Mouse (Mus musculus) heart, adult 18-20 months (tissue): ENCODE measurements around the gene Nfya. TPM values are rescaled to one million over a fixed set of nuclear protein-coding genes. Genes with fewer than 3 reads are reported as not detected.

Source experiments
- DNase-seq, 2 experiments: peaks; one replicate each; pipeline ENCODE4 v3.0.0; 2021 to 2022; ENCODE audit warnings: mixed read lengths in 1 of 2
- long read RNA-seq, 2 experiments: library from polyadenylated mRNA; stranded (forward); transcript quantifications; one replicate each; pipeline ENCODE4 v2.0.0; 2021
- total RNA-seq, 2 experiments: library from RNA; stranded (reverse); gene quantifications; 2 replicates each; pipeline ENCODE4 v1.2.3; 2021

Nfya gene
- 10 to 100 TPM; 18.8 to 21.7 TPM for total RNA-seq
- long read RNA-seq, experiment 1, partial matches to known transcripts, result 0 of 3 reads
- long read RNA-seq, experiment 1, other reads (novel, unspliced or antisense), result 3 of 3 reads
- long read RNA-seq, experiment 2, partial matches to known transcripts, result 0 of 1 reads
- long read RNA-seq, experiment 2, other reads (novel, unspliced or antisense), result 0 of 1 reads

DNA sequence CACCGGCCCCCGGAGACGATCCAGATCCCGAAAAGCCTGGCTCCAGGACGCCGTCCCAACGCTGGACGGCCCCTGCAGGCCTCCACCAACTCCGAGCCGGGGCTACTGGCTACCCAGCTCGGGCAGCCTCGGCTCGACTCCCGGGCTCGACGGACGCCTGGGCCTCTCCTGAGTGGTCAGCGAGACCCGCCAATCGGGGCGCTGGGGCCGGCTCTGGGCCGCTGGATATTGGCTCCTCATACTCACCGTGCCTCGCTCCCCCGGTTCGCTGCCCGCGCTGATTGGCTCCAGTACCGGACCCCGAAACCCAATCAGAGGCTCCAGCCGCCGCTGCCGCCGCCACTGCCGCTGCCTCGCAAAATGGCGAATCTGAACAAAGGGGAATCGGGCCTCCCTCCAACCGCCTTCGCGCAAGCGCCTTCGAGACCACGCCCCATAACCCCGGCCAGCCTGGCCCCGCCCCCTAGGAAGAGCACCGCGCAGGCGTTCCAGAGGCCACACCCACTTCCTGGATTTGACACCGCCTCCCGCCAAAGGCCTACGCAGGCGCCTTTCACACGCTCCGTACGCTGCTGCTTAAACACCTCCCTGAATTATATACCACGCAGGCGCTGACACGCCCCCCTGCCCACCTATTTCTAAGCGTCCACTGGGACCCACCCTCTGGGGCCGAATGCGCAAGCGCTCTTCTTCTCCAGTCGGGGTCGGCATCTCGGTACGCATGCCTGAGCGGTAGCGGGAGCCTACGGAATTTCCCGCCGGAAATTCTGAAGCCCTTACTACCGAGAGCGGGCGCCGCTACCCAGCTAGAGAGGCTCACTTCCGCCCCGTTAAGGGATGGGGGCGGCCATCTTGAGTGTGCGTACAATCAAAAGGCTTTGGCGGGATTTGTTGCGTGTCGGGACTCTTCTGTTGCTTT is at the start of gene Nfya, which contains the start of gene Oard1:
Nfya (minus strand) TSS at position 527 of the 919 bp plus-strand sequence.
Oard1 (plus strand) TSS at position 635 of the 919 bp plus-strand sequence.
- DNase-seq, result peak; percentile 100

DNA sequence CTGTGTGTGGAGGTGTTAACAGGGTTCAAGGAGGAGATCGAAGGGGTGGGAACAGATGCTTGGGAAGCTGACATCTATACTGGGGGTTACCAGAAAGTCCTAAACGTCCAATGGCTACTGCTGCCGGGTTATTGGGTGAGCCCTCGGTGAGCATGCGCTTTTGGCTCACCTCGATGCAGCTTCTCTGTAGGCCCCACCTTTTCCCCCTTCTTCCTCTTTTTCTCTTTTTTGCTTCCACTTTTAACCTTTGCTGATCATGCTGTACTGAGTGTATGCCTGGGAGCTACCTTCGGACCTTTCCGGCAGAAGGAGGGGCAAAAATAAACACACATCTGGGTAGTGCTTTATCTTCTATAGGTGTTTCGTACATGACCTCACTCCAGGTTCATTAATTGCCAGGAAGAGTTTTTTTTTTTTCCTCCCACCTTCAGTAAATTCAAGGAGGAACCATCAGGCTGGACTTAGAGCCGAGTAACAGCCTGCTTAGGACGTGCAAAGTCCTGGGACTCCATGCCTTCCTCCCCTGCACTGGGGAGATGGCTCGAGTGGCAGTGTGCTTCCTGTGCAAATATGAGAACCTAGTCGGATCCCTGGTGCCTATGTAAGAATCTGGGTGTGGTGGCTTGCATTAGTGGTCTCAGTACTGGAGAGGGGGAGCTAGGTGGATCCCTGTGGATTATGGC is 48.4 kb upstream of the Nfya start:
- no peak for DNase-seq

DNA sequence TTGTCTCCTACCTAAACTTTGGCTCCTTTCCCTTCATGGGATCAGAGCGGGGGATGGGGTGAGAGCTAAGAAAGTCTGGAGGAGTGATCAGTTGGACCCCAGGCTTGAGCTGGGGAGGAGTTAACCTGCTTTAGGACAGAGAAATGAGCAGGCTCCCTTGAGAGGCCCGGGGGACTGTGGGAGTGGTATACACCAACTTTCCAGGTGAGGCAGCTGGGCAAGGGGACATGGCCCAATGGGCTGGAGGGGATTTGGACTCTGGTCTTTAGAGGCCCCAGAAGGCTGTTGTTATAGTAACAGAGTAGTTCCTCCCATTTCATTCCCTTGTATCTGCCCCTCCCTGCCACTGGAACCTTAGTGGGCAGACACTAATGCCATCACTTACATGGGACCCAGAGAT is 46.2 kb upstream of the Nfya start:
- no peak for DNase-seq

DNA sequence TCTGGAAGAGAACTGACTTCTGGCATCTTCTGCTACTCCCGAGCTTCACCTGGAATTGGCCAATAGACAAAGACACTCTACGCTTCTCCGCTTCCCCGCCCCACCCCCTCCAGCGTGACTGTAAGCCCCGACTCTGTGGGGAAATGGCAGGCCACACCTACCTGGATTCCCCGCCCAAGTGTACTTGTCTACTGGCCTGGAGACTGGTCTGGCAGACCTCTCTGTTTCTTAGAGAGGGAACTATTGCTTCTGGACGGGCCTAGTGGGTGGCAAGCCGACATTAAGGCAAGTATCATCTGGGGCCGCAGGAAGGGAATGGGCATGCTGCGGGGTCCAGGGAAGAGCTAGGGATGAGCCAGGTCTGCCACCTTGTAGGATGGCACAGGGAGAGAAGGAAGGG is 45.0 kb upstream of the Nfya start, which contains the start of gene Unc5cl:
Unc5cl (plus strand) TSS at position 214 of the 400 bp plus-strand sequence.
- no peak for DNase-seq

DNA sequence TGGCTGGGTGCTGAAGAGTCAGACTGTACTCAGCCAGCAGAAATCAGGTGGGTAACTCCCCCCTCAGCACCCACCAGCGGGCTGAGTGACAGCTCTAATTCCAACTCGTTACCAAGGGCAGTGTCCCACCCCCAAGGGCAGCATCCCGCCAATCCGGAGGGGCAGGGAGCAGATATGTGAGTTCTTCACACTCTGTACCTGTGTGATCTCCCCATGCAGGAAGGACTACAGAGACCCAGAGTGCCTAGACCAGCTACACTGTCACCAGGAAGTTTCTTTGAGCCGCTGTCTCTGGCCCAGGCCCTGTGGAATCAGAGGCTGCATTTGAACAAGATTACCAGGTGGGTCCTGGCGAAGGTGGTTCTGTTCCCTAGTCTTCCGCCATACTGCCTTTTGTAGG is 44.5 kb upstream of the Nfya start:
- DNase-seq, result no peak

DNA sequence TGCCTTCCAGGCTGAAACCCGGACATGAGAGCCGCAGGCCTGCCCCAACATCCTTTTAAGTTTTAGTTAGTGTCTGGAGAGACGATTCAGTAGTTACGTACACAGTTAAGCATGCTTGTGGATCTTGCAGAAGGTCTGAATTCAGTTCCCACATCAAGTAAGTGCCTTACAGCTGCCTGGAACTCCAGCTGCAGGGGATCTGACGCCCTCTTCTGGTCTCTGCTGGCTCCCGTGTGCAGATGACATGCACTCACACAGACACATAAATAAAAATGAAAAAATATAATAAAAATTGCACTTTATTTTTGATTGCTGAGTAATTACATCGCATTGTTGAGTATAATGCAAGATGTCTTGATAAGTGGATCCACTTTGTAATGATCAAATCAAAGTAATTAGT is 43.8 kb upstream of the Nfya start:
- DNase-seq, result no peak

DNA sequence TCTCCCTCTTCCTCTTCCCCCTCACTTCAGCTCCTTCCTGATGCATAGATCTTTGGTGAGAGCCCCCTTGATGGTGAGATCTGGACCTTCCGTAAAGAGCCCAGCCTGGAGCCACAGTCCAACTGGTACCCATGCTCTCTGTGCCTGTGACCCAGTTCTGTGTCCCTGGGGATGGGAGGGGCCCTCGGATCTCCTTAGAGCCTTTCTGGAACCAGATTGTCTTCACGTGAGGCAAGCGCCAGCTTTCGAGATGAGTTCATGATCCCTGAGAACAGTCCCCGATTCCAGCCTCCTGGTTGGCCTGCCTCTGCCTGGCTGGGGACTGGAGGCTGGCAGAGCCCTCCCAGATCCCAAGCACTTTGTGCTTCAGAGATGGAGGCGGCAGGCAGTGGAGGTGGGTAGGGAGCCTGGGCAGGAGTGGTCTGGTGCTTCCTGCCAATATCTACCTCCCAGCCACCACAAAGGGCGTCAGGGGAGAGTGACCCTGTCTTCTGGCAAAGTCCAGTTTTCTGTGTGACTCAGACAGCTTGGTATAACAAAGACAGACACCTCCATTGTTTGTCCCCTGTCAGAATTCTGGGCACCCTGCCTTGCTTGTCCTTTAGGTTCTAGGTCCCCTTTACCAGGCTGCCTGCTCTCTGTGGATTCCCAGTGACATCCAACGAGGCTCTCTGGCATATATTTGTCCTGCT is 42.2 kb upstream of the Nfya start:
- DNase-seq, result peak in 1 of 2 experiments; percentile 20

DNA sequence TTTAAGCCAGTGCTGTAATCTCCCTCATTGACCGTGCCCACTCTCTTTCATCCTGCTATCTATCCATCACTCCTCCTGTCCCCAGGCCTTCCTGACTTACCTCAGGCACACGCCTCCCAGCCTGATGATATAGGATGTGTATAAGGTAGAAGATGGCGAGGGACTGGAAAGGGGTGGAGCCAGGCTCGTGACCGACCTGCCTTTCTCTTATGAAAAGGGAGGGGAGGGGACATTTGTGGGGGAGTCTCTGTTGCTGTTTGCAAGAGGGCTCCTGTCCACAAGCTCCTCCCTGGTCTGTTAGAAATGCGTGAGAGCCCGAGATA is 41.6 kb upstream of the Nfya start, which contains the start of gene Tspo2:
Tspo2 (minus strand) TSS at position 170 of the 323 bp plus-strand sequence.
- no peak for DNase-seq

DNA sequence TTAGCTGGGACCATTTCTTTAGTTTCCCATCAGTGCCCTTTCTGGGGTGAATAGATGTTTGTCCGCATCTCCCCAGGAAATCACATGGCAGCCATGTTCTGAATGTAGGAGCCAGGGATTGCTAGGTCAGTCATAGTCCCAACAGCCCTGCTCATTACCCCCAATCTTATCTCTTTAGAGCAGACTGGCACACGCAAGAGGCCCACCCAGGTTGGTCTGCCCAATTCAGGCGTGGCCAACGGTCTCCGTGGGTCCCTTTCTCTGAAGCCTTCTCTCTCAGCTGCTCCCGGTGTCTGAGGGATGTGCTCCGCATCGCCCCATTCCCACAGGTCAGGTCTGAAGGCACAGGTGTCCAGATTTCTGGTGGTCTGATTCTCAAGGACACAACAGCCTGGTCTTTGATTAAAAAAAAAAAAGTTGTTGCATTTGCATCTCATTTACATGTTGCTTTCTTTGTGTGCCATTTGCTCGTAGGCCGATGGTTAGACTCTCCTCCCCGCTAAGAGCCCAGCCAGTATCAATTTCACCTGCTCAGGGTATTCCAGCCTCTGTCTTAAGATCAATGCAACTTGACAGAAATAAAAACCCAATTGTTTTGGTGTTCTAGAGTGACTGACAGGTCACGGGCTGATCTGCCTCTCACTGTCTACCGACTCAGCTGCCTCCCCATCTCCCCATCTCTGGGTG is 41.1 kb upstream of the Nfya start:
- no peak for DNase-seq

DNA sequence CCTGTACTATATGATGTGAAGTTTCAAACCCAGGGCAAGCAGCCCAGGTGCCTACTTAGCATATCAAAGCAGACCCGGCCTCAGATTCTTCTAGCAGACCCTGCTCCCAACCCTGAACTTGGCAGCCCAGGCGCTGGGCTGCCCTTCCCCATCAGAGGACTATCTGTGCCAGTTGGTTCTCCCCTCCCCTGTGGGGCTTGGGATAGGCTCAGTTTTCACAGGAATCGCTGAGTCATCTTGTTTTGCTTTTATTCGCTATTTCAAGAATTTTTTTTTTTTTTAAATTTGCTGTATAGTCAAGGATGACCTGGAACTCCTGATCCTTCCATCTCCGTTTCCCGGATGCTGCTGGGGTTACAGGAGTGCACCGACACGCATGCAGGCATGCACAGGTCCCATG is 38.0 kb upstream of the Nfya start:
- DNase-seq, result no peak

DNA sequence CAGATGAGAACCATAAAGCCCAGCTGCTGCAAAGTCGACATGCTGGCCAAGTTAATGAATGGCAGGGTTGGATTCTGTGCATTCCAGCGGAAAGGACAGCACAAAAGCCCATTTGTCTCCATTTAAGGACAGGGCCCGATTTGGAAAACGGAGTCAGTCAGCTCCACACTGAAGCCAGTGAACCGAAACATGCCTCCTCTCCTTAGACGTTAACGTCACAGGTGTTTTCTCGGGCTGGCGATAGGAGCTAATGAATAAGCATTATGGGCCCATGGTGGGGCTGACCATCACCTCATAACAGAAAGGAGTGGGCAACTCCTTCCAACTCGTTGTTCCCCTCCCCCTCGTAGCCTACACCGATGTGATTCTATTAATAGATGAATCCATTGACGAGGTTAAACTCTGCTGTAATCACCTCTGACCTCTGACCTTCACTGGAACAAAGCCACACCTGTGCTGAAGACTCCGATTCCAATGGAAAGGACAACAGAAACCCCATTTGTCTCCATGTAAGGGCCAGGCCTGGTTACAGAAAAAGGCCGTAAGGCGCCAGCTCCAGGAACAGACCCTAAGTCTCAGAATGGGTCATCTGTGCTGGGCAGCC is 33.9 kb upstream of the Nfya start:
- DNase-seq, result no peak

DNA sequence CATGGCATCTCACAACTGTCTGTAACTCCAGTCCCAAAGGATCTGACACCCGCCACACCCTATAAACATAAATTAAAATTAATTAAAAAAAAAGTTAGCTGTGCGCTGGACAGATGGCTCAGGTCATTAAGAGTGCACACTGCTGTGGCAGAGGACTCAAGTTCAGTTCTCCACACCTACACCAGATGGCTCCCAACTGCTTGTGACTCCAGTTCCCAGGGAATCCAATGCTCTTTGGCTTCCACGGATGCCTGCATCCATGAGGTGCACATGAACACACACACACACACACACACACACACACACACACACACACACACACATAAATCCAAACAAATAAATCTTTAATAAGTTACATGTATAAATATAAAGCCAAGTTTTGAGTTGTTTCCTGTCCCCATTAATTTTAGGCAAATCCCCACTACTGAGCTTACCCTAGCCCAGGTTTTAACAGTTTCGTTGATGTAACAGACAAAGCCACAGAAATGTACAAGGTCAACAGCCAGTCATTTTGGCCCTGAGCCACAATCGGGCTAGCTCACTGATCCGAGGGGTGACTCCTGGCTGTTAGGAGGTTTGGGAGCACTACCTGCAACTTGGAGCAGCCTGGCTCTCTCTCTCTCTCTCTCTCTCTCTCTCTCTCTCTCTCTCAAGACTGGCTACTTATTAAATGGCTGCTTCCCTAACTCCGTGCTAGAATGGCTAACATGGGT is 33.2 kb upstream of the Nfya start:
- no peak for DNase-seq

DNA sequence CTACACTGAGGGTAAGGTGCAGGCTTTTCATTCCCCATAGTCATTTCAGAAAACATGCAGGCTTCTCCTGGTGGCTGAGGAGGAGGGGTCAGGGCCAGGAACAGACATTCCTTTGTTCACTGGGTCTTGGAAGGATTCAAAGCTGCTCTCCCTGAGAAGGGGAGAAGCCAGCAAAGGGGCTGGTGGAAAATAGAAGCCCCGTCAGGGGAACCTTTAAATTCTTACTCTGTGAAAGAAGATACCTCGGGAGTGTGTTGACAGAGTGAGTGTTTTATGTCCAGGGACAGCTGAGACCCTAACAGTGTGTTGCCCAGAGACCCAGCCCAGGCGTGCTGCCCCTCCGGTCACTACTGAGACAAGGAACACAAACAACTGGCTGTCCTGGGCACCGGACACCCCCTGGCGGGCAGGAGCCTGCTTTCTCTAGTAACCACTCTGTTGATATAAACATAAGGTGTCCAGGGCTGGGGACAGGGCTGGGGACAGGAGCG is 27.8 kb upstream of the Nfya start:
- DNase-seq, result peak; percentile 41 to 61

DNA sequence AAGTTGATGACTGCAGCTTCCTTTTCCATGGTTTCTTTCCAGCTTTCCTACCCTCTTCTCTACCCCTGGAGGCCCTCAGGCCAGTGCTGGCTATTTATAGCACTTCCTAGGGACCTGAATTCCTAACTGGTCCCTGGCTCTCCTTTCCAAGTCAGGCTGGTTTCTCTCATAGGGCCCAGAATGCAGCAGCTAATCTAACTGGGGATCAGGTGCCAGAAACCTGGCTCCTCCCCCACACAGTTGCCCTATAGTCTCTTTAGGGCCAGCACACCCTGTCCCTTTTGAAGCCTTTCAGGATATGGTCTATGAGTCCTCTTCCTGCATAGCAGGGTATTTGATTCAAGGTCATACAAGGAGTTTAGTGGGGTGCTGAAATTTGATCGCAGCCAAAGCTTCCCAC is 26.8 kb upstream of the Nfya start:
- DNase-seq, result peak; percentile 61 to 74

DNA sequence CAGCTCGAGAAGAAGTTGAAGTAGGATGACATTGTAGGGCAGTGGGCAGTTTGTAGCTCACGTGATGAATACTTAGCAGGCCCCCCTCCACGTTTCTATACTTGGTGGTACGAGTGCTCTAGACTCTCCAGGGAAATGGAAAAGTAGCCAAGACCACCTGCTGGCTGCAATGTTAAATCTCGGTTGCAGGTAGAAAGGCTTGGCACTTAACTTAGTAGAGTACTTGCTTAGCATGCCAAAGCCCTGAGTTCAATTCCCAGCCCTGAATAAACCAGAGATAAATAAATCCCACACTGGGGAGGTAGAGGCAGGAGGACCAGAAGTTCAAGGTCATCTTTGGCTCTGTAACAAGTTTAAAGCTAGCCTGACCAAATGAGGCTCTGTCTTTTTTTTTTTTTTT is 24.8 kb upstream of the Nfya start:
- no peak for DNase-seq

DNA sequence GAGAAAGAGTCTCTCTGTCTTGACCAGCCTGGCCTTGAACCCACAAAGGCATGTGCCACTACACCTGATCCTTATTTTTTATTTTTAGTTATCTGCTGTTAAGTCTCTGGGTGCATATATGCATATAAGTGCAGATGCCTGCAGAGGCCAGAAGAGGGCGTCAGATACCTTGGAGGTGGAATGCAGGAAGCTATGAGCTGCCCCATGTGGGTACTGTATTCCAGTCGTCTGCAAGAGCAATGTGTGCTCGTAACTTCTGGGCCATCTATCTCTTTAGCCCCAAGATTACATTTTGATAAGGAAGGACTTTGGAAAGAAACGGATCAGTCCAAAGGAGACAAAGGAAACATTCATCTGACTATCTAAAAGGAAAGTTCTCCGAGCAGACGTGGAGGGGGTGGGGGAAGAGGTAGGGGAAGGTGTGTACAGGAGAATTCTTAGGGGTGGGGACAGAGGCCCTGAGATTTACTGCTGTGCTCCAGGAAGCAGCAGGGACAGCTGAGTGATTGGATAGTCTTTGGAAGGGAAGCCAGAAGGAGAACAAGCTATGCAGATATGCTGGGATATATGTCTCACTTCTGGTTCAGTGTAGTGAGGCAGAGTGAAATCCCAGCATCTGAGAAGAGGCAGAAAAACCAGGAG is 24.1 kb upstream of the Nfya start:
- no peak for DNase-seq

DNA sequence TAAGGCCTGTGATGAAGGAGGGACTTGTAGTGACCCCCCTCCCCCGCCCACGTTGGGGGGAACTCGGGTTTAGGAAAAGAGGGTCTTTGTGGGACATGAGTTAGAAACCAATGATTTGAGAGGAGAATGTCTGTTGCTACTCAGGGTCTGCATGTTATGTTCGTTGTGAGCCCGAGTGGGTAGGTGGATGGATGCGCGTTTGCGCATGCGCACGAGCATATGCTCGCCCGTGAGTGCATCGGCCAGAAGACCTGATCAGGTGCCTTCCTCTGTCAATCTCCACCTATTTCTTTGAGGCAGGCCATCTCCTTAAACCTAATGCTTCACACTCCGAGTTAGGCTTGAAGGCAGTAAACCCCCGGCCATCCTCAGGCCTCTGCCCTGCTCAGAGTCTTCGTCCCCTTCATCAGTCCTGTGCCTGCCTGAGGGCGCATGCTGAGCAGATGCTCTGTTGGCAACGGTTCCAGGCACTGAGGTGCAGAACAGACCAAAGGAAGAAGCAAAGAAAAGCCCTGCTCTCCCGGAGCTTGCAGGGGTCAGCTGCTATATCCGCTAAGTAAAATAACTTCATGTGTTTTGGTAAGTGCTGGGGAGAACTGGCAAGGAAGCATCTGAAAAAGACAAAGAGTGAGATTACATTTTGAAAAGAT is 23.4 kb upstream of the Nfya start:
- DNase-seq, result no peak

DNA sequence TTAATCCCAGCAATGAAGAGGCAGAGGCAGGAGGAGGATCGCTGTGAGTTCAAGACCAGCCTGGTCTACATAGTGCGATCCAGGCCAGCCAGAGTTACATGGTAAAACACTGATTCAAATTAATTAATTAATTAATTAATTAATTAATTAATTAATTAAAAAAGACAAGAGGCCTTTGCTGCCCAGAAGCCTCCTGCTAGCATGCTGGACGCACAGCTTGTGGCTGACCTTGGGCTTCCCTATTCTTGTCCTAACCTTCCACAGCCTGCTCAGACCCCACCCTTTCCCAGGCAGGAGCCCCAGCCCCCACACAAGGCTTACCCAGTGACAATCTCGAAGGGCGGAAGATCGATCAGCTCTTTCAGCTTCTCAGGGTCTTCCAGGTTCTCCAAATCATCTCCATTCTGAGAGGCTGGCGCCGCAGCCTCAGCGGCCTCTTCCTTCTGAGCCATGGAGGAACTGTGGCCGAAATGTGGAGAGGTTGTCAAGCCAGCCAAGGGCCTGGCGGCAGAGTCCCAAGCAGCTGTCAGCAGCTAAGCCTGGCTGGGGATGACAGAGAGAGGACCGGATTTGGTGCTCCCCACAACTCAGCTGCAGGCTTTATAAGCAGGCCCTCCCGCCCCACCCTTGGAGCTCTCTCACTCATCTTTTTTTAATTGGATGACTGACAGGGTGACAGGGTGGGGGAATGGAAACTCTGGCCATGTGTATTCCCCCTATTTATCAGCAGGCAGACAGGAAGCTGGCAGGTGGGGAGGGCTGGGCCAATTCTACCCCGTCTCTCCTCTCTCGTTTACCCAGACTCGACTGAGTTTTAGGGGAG is 22.7 kb upstream of the Nfya start, which contains the start of gene Apobec2:
Apobec2 (minus strand) TSS at position 773 of the 823 bp plus-strand sequence.
- DNase-seq, result peak; percentile 78 to 82
